Mouse (Mus musculus) R1 (cell line): ENCODE data around the gene Unc5b.
A peak's percentile ranks its signal among the peaks of the same experiment; 100 is the strongest.

Experiments
- DNase-seq: peaks from one replicate; pipeline ENCODE4 v3.0.0-alpha.2; 2018; ENCODE audit warnings: low read depth, low spot score

Unc5b gene

DNA sequence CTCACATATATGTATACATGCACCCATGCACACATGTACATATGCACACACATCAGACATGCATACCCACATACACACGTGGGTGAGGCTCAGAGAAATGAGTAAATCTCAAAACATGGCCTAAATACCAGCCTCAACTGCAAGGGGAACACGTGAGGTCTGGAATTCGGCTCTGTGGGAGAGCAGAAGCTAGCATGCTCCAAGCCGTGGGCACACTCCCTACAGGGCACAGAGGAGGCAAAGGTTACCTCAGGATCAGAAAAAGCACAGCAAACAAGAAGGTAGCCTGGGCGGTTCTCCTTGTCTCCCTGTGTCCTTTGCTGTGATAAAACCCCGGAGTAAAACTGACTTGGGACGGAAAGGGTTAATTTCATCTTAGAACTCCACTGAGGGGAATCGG lies 77.4 kb downstream of the Unc5b start:
- DNase-seq: no peak

DNA sequence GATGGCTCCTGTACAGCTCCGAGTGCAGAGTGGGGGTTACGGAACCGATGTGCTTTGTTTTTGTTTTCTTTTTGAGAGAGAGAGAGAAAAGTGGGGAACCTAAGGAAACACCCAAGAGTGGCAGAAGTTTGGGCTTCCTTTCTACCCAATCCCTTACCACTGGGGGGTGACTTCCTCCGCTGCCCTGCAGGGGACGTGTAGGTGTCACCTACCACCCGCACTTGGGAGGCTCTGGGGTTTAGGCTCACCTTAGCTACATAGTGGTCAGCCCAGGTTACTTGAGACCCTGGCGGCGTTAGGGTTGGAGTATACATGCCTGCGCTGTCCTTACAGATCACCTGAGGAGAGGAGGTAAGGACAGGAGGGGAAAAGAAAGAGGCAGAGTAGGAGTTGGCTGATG lies 78.1 kb downstream of the Unc5b start:
- DNase-seq: no peak

DNA sequence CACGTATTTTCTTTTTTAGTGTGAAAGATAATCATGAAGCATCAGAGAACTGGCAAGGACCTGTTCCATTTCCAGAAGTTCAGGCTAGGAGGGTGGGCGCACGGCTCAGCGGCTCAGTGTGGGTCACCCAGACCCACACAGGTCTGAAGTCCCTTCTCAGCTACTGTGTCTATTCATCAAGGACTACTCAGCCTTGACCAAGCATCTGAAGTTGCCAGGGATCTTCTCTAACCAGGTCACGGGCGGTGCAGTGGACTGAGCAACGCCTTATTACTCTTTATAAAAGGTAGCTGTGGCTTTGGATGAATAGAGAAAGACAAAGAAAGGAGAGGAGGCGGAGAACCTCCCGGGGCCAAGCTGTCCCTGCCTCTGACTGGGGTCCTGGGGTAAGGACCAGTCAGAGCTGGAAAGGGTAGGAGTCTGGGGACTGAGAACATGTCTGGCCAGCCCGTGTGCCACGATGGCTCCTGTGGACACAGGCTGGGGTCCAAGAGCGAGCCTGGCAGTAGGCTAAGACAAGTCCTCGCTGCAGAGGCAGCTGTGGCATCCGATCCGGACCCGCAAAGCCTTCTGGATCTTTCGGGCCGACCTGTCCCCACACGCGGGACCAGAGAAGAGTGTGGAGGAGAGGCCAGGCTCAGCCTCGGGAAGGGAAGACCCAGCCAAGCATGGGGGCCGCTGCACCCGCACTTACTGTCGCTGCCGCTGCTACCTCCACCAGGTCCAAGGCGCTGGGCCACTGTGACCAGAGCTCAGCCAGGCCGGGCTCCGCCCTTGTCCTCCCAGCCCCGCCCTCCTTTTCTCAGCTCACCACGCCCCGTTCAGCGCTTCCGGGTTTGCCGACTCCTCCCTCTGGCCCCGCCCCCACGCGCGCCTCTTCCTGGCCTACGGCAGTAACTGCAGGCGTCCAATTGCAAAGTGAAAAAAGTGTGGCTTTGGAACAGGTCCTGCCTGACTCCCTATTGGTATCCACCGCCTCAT lies 79.1 kb downstream of the Unc5b start, which contains the start of gene Slc29a3:
Gene Slc29a3 (minus strand): TSS at position 755 of the 981 bp plus-strand sequence.
- peak; percentile 92 for DNase-seq

DNA sequence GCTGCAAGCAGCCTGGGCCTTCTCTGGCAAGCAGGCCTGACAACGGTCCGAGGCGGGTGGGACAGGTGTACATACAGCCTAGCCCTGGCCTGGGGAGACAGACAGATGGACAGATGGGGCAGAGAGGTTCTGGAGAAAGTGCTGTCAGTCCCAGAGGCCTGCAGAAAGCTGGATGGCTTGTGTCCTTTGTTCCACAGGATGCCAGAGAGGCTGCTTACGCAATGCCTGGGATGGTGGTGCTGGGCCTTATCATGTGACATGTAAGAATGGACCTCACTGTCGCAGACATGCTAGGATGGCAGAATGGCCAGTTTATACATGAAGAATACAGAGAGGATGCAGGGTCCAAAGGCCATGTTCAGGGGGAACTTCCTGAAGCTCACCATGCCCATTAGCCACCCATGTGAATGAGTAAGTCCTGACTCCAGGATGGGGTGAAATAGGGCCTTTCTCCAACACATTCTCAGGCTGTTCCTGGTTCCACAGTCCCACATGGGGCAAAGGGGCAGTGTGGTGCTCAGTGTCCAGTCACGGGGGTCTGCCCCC lies 83.6 kb downstream of the Unc5b start:
- DNase-seq: no peak

DNA sequence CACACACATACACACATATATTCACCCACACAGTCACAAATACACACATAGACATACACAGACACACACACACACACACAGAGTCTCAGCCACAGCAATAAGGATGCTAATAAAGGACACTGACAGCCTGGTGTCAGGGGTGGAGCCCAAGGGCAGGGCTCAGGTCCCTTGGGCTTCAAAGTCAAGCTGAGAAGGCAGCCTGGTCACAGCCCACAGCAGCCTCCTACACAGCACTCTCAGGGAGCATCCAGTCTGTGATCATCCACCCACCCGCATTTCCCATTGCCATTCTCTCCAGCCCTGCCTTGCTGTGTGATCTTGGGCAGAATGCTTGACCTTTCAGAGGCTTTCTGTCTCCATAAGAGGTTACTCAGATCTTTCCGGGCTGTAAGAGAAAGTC lies 84.9 kb downstream of the Unc5b start:
- no peak for DNase-seq

DNA sequence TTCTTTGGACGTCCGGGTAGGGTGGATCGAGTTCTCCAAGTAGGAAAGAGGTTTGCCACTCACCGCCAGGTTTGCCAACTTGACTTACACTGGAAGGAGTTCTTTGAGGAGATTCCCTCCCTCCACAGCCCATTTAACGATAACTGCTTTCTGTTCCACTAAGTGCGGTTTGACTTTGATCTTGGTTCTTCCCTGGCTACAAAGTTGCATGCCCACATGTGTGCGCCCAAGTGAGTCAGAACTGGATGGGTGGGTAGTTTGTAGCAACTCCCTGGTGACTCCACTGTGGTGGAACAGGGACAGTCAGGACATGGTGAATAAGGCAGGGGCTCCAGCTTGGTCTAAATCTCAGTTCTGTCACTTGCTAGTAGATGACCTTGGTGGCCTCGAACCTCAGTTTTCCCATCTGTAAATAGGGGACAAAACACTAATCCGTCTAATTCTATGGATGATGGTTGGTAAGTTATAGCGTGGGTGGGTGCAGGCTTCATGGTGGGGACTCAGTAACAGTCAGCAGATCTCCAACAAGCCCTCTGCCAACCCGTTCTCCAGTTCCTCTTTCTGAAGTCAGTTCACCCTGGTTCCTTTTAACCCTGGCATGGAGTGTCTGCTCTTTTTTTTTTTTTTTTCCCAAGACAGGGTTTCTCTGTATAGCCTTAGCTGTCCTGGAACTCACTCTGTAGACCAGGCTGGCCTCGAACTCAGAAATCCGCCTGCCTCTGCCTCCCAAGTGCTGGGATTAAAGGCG lies 86.7 kb downstream of the Unc5b start:
- DNase-seq: no peak

DNA sequence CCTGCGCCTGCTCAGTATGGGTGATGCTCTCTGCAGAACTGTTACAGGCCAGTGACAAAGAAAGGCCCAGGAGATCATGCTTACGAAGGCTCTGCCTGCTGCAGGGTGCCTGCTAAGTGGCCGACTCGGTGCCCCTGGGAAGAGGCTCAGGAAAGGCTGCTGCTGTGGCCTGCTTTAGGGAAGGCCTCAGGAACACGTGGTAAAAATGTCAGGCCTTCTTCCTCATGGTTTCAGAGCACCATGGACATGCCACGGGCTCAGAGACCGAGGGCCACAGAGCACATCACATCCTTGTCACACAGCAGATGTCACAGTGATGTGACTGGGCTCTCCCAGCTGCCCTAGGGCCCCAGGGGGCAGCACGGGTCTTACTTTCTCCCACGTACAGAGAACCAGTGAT lies 87.7 kb downstream of the Unc5b start:
- DNase-seq: no peak

DNA sequence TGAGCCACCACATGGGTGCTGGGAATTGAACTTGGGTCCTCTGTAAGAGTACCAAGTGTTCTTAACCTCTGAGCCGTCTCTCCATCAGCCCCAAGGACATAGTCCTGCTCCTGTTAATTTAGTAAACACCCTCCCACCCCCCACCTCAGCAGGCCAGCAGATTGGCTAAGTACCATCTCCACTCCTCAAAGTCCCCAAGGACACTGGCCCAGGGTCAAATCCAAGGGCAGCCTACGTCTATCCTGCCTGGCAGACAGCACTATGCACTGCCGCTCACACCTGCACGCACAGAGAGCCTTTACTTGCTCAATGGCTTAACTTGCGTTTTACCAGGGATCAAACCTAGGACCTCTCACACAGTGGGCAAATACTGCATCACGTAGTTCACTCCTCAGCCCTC lies 88.4 kb downstream of the Unc5b start:
- peak; percentile 36 for DNase-seq

DNA sequence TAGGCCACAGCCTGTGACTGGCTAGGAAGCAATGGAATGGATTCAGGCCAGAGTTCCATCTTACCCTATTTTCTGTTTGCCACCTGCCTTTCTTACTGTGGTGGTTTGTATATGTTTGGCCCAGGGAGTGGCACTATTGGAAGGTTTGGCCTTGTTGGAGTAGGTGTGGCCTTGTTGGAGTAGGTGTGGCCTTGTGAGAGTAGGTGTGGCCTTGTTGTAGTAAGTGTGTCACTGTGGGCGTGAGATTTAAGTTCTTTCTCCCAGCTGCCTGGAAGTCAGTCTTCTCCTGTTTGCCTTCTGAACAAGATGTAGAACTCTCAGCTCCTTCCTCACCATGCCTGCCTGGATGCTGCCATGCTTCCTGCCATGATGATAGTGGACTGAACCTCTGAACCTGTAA lies 89.1 kb downstream of the Unc5b start:
- peak; percentile 74 for DNase-seq

DNA sequence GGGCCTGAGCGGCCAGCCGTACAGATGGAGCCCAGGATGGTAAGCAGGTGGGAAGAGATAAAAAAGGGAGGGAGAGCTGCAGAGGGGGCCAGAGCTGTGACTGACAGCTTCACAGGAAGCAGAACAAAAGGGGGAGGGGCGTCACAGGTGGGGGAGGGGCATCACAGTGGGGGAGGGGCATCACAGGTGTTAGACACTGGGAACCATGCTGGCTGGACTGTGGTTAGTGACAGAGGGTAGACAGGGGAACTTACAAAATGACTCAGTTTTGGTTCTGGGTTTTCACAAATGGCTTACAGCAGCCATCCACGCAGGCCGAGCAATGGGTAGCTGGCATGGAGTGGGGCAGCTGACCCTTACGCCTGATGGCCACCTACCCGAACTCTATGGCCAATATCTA lies 89.9 kb downstream of the Unc5b start:
- peak; percentile 43 for DNase-seq

DNA sequence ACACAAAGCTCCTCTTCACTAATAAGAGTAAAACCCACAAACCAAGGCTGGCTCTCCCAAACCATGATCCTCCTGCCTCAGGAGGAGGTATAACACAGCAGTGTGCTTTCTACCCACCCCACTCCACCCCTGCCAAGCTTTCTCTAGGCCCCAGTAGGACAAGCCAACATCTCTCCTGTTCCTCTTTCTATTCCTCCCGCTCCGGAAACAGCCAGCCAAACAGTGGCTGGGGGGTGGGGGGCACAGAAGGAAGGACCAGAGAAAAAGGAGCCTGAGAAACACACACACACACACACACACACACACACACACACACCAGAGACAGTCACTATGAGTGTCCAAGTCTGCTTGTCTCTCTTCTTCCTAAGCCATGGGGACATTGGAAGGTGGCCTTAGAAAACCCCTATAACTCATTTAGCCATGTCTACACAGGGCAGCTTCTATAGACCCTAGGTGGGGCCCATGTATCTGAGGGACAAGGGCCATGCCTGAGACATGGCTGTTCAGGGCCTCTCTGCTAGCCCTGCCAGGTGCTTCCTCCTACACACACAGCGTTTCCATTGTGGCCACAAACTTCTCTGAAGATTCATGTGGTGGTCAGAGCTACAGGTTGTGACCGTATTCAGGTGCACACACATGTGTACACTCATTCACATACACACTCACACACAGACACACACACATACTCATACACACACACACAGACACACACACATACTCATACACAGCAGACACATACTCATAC lies 91.6 kb downstream of the Unc5b start:
- DNase-seq: no peak

DNA sequence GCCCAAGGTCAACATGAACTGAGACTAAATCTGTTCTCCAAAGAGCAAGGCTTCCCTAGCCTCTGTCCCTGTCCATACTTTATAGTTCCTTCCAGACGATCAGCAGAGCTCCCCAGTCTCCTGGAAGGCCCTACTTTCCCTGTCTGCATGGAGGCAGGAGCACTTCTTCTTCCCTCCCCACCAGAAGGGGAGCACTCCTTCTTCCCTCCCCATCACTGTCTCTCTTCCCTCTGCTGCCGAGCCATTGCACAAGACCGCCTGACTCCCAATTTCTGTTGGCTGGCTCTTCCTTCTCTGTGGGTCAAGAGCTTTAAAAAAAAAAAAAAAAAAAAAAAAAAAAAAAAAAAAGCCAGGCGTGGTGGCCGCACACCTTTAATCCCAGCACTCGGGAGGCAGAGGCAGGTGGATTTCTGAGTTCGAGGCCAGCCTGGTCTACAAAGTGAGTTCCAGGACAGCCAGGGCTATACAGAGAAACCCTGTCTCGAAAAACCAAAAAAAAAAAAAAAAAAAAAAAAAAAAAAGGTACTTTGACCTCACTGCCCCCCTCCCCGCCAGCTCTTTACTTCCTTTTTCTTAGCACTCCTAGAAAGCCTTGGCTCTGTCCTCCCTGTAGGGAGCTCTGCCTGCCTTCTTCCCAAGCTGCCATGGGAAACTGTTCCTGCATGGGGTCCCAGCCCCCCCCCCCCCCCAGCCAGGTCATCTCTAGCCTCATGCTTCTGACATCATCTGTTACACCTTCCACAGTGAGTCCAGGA lies 93.3 kb downstream of the Unc5b start:
- no peak for DNase-seq

DNA sequence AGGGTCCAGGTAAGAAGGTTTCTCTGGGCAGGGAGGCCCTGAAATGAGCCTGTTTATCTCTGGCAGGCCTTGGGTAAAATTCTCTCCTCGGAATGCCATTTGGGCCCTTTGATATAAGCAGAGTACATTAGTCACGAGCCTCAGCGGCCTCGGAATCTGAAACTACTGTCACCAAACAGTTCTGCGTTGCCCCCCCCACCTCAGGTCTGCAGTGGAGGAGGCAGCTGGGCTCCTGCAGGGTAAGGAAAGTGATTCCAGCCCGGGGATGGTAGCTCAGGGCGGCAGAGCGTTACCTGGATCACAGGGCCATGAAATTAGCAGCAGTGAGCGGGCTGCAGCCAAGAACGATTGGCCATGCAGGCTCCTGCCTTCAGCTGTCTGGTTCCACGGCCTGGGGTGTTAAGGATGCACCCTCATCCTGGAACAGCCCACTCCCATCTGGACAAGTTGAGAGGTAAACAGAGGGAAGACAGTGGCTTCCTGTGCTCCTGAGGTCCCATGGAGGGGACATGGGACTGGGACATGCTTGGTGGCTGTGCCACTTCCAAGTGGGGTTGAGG lies 94.1 kb downstream of the Unc5b start:
- DNase-seq: no peak

DNA sequence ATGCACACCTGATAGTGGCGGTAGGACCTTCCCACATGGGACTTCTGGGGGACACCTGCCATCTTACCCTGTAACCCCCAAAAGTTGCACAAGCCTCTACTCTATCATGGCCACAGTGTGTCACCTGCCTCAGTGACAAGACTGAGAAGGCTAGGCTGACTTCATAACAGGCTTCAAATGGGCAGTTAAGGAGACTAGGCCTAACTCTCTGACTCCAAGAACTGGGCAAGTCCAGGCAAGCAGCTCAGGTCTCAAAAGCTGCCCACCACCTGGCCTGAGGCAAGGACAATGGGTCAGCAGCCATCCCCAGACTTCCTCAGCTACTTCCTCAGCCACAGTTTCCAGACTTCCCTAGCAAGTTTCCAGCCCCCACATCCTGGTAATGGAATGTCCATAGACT lies 95.6 kb downstream of the Unc5b start:
- DNase-seq: no peak

DNA sequence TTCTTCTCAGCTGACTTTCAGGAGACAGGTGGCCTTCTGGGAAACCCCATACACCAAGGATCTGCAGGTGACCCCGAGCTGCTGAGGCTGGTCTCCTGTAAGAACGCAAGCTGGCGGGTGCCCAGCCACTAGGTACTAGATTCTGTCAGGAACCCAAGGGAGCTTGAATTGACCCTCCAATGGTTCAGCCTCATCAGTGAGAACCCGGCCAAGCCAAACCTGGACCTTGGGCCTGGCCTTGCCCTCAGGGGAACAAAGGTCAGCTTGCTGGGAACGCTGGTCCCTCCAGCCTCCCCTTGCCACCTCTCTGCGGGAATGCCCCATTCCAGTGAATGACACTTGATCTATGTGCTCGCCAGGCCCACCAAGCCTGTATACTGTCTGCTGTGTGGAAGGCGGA lies 97.9 kb downstream of the Unc5b start:
- DNase-seq: no peak

DNA sequence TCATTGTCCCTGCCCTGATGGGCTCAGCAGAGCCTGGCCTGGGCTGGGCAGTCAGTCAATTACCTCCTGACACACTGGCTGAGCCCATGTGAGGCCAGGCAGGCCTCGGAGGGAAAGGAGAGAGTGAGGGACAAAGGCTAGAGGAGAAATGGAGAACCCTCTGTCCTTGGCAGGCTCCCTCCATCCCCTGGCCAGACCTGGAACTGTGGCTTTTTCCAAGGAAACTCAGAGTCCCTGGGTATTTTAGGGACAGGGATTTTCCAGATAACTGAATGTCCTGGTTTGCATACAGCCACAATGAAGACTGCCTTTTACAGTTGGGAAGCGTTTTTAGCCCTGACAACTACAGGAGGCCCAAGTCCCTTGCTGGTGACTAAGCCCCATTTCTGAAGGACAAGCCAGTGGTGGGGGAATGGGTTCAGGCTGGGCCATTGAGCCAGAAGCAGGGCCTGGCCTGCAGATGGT lies 99.0 kb downstream of the Unc5b start:
- DNase-seq: no peak

DNA sequence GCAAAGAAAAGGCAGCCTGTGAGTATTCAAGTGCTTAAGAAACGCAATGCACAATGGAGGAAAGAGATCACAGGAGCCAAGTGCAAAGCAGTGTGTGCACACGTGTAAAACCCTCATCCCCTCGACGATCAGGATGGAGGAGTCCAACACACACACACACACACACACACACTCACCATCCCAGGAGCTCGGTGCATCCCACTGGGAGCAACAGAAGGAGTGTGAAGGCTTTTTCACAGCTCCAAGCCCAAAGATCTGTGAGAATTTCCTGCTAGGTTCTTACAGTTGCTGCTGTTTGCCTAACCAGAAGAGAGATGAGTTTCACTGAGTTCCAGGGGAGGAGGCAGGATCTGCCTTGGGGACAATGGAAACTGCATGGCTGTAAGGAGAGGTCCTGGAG lies 99.6 kb downstream of the Unc5b start:
- no peak for DNase-seq

DNA sequence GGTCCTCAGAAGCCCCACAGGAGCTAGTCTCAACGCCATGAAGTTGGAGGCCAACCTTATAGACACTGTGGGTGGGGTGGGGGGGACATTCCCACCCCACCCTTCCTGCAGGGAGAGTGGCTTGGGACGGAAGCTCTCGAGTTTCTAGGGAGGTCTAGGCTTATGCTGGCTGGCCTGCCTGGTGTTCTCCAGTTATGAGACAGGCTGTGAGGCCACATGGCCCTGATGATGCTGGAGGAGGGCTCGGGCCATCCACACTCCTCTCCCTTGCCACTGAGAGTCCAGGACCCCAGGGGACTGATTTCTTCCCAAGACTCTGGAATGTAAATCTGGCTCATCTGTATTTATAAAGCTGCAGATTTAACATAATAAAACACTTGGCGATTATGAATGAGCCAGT lies 104.1 kb downstream of the Unc5b start:
- peak; percentile 75 for DNase-seq

DNA sequence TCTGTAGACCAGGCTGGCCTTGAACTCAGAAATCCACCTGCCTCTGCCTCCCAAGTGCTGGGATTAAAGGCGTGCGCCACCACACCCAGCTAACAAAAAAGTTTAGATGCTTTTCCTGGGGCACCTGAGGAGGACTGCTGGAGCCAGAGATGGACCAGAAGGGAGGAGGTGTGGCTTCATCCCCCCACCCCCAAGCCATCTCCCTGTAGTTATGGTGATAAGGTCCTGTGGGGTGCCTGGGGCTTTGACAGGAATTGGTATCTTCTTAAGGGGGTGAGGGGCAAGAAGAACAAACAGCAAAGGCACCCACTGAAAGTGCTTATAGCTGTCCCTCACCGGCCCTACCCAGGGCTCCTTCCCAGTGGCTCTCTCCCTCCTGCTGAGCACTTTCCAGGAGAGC lies 104.5 kb downstream of the Unc5b start:
- peak; percentile 86 for DNase-seq

DNA sequence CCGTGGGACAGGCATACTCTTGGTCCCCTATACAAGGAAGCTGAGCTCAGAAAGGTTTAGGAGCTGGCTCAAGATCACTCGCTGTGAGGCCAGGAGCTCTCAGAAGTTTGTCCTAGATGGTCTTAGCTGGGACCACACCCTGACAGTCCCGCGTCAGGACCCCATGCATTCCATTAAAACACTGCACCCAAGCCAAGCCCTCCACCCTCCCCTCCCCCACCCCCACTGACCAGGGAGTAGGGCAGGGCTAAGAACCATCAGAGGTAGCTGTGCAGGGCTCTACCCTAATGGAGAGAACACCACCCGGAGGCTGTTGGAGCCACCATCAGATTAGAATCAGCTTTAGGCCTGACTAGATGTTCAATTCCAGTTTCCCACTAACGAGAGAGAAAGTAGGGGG lies 106.9 kb downstream of the Unc5b start:
- DNase-seq: peak; percentile 50

DNA sequence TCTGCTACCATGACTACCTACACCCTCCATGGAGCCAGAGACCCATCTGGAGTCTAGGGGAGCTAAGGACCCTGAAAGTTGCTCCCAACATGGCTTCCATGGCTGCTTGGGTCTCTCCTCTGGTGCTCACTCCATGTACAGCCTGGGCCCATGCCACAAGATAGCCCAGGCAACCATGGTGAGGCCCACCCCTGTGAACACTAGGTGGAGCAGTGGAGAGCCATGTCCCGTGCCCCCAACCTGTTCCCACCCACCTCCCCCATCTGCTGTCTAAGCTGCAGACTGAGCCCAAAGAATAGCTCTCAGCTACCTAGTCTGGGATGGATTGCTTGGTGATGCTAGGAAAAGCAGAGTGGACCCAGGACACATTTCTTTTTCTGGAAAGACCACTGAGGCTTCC lies 108.0 kb downstream of the Unc5b start:
- peak; percentile 71 for DNase-seq
